Mouse (Mus musculus): ENCODE measurements around the gene Lrig2. TPM values are rescaled to one million over a fixed set of nuclear protein-coding genes. Genes with fewer than 3 reads are reported as not detected.

Gene Lrig2
- total RNA-seq, 2 experiments from 2014 or later: 33.4 to 33.5 TPM

DNA sequence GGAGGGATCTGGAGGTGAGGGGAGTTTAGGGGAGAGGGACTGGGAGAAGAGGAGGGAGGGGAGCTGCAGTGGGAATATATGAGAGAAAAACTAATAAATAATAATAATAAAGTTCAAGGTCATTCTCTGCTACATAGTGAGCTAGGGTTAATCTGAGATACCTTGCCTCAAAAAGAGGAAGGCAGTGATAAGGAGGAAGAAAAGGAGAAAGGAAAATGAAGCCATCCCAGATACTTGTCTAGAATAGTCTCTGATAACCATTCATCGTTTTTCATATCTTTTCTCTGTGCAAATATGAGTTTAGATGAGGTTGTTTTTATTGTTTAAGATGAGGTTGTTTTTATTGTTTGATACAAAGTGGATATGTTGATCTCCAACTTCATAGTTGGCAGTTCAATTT is 13.3 kb upstream of the Lrig2 start:
- Histone ChIP-seq H3K4me3 (no peak overlapping the region), H3K27ac (no peak overlapping the region)
- no peak for TF ChIP-seq CTCF (conservative IDR thresholded peaks at IDR 0.05)
- no peak for DNase-seq (ENCODE audit: low spot score in 2 of 2)

DNA sequence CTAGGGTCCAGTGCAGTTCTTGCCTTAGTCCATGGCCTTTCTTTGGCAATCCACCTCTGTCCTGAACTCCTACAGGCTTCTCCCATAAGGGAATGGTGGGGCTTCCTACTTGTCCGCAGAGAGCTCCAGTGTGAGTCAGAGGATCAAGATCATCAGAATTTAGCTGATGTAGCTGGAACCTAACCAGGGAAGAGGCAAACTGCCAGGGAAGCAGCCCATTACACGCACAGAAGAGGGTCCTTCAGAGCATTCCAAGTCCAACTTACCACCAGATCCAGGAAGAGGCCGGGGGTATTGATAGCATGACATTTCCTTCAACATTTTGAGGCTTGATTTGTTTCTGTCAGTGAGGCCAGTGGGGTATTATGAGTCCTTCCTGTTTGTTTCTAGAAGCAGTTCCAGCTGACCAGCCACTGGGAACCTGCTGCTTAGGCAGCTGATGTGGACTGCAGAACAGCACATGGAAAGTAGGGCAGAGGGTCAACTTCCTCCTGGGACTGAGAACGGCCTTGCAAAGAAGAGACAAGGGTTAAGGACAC is 11.7 kb upstream of the Lrig2 start:
- no peak for TF ChIP-seq CTCF (conservative IDR thresholded peaks at IDR 0.05)
- no peak for DNase-seq (ENCODE audit: low spot score in 2 of 2)
- H3K27ac ChIP-seq: 0 out of 2 replicates have a peak overlapping the region, but pooled peaks have one; percentile 28
- no peak overlapping the region for H3K4me3 ChIP-seq

DNA sequence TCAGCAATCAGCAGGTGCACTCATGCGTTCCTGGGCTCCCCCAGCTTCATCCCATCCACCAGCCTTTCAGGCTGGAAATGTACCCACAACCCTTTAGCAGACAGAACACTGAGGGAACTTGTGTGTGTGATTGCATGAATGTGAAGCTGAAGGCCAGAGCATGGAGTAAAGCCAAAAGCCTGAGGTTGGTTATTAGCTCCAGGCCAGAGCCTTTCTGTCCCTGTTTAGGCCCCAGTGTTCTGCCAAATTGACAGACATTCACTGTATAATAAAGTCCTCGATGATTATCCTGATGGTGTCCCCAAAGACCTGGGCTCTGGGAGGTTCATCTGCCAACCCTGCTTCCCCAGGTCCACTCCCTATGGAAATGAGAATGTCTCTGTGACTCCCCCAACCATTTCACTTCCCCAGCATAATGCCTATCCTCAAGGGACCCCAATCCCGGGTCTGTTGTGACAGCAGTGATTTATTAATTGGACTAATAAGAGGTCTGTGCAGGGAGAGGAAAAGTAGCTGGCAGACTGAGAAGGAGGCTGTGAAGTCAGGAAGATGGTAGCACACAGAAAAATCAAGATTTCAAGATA is 9.7 kb upstream of the Lrig2 start:
- TF ChIP-seq CTCF (conservative IDR thresholded peaks at IDR 0.05): no peak
- H3K4me3 ChIP-seq: no peak overlapping the region
- no peak overlapping the region for H3K27ac ChIP-seq
- no peak for DNase-seq (ENCODE audit: low spot score in 2 of 2)

DNA sequence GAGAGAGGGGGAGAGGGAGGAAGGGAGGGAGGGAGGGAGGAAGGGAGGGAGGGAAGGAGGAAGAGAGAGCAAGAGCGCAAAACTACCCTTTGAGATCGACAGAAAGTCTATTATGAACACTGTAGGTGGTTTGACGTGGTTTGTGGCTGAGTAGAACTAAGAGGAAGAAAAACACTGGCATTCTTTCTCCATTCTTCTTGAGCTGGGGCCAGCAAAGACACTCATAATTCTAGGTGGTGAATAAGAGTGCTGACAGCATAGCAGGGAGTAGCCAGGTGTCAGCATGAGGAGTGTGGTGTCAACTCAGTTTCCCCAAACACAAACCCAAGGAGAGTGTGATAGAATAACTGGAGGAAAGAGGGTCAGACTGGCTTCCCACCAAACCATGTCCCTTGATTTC is 8.8 kb upstream of the Lrig2 start:
- no peak overlapping the region for H3K4me3 ChIP-seq
- TF ChIP-seq CTCF (conservative IDR thresholded peaks at IDR 0.05): no peak
- no peak for DNase-seq (ENCODE audit: low spot score in 2 of 2)
- H3K27ac ChIP-seq: no peak overlapping the region

DNA sequence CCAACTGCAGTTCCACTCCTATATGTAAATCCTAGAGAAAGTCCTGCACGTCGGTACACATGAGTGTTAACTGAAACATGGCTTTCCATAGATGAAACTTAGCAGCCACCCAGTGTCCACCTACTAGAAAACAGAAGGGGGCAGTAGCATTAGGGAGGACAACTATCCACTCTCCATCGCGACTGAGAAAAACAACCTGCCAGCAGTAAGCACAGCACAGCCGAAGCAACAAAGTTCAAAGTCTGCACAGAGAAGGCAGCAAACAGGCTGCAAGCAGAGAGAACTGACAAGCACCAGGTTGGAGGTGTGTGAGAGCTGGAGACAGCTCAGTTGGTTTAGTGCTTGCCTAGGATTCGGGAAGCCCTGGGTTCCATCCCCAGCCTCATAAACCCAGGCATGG is 7.2 kb upstream of the Lrig2 start:
- H3K4me3 ChIP-seq: no peak overlapping the region
- peak; percentile 49 for TF ChIP-seq CTCF (conservative IDR thresholded peaks at IDR 0.05)
- no peak overlapping the region for H3K27ac ChIP-seq
- DNase-seq (ENCODE audit: low spot score in 2 of 2): no peak

DNA sequence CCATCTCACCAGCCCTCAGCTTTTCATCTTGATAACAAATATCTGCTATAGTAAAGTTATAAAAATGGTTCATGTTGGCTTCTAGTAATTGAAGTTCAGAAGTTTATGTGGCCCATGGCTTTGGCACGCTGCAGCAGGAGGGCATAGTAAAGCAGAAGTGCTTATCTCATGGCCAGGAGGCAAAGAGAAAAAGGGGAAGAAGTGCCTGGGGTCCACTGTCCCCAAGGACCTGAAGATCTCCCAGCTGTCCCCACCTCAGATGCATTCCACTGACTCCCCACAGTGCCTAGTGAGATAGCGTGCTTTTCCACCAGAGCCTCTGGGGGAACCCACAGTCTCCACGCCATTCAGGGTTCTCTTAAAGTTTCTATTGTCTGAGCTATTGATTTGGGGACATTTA is 6.7 kb upstream of the Lrig2 start:
- TF ChIP-seq CTCF (conservative IDR thresholded peaks at IDR 0.05): no peak
- Histone ChIP-seq H3K27ac (no peak overlapping the region), H3K4me3 (no peak overlapping the region)
- DNase-seq (ENCODE audit: low spot score in 2 of 2): no peak

DNA sequence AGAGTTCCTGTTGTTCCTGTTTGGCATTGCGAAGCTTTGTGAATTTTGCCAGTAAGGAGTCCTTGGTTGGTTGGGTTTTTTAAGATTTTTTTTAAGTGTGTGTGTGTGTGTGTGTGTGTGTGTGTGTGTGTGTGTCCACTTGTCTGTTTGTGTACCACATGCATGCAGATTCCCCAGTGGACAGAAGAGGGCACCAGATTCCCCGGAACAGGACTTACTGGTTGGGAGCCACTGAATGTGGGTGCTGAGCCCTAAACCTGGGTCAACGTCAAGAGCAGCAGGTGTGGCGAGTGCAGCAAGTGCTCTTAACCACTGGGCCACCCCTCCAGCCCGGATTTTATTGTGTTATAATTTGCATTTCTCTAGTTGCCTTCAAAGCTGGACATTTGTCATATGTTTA is 5.4 kb upstream of the Lrig2 start:
- no peak overlapping the region for H3K27ac ChIP-seq
- no peak for DNase-seq (ENCODE audit: low spot score in 2 of 2)
- peak; percentile 23 for TF ChIP-seq CTCF (conservative IDR thresholded peaks at IDR 0.05)
- no peak overlapping the region for H3K4me3 ChIP-seq

DNA sequence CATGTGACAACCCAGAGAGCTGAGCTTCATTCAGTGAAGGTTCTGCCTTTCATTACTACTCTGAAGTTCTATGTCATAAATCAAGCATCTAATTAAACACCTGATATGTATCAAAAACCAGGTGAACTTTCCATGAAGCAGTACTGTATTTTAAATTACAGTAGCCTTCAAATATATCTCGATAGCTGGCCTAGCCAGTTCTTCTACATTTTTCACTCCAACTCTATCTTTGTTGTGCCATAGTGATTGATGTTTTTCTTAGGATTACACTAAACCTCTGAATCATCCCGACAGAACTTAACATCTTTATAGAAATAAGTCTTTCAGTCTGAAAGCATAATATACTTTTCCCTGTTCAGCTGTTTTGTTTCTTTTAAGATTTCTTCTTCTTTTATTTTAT is 2.8 kb upstream of the Lrig2 start:
- TF ChIP-seq CTCF (conservative IDR thresholded peaks at IDR 0.05): no peak
- DNase-seq (ENCODE audit: low spot score in 2 of 2): no peak
- Histone ChIP-seq H3K4me3 (no peak overlapping the region), H3K27ac (no peak overlapping the region)

DNA sequence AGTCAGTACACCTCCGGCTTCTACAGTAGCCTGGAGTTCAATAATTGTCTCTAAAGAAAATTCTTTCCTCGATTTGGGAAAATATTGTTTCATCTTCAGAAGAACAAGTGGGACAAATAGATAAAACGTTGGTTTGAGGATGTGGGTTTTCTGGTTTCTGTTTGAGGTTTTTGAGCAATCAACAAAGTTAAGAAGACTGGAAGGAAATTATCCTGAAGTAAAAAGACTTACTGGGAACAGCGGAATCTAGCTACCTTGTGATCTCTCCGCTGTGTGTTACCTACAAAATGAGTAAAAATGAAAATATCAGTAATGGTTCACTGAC is 668 bp upstream of the Lrig2 start:
- TF ChIP-seq CTCF (conservative IDR thresholded peaks at IDR 0.05): no peak
- Histone ChIP-seq H3K27ac (peak overlapping the region; percentile 95), H3K4me3 (peak overlapping the region; percentile 96)
- no peak for DNase-seq (ENCODE audit: low spot score in 2 of 2)

DNA sequence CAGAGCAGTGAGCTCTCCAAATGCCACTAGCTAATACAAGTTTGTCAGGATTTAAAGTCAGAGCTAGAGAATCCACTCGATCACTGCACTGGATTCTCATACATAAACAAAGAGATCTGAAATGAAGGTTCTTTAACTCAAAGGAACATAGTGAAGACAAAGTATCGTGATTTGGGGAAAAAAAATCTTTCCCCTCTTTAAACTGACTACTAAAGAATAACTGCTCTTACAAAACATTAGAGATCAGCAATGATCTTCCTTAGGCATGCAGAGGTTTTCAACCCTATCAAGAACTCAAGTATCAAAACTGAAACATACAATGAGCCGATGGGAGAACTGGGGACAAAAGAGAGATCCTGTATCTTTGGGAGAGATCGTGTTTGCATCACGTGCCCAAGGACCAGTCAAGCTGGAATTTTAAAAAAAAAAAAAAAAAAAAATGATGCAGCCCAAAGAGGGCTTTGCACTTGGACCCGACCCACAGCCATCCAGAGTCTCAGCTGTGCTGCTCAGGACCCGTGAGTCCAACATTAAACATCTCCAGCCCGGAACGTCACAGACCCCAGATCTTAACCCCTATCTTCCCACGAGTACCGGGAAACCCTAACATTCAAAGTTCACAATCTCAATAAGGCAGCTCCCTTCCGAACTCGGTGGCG is 818 bp downstream of the Lrig2 start:
- Histone ChIP-seq H3K4me3 (peak overlapping the region; percentile 96), H3K27ac (peak overlapping the region; percentile 95)
- peak in 1 of 2 experiments; percentile 14 for DNase-seq (ENCODE audit: low spot score in 2 of 2)
- TF ChIP-seq CTCF (conservative IDR thresholded peaks at IDR 0.05): no peak

DNA sequence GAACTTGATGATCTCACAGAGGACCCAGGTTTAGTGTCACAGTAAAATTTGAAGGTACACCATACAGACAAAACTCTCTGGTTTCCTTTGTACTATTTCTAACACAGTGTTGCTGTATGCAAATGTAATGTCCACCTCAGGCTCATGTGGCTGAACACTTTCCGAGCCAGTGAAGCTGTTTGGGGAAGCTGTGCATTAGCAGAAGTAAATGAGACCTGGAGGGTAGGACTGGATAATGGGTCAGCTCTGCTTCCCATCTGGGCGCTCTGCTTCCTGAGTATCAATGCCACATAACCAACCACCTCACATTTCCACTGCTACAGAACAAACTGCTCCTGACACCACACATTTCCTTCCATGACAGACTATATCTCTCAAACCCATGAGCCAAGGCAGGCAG is 10.1 kb downstream of the Lrig2 start:
- no peak for DNase-seq (ENCODE audit: low spot score in 2 of 2)
- Histone ChIP-seq H3K4me3 (no peak overlapping the region), H3K27ac (no peak overlapping the region)
- no peak for TF ChIP-seq CTCF (conservative IDR thresholded peaks at IDR 0.05)

DNA sequence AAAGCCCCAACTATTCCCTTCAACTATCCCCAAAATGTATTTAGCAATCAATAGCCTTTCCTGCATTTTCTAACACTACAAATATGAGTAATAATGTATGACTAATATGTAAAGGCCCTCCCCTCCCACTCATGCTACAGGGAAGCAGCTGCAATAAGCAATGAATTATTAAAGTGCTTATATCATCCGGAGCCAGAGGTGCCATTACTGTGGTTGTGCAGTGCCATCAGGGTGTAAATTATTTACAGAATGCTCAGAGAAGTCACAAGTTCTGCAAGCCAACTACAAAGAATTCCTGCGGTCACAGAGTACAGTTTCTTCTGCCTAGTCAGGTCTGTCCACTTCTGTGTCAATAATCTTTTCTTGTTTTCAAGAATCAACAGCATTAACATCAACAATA is 10.8 kb downstream of the Lrig2 start:
- H3K4me3 ChIP-seq: no peak overlapping the region
- TF ChIP-seq CTCF (conservative IDR thresholded peaks at IDR 0.05): no peak
- DNase-seq (ENCODE audit: low spot score in 2 of 2): no peak
- no peak overlapping the region for H3K27ac ChIP-seq

DNA sequence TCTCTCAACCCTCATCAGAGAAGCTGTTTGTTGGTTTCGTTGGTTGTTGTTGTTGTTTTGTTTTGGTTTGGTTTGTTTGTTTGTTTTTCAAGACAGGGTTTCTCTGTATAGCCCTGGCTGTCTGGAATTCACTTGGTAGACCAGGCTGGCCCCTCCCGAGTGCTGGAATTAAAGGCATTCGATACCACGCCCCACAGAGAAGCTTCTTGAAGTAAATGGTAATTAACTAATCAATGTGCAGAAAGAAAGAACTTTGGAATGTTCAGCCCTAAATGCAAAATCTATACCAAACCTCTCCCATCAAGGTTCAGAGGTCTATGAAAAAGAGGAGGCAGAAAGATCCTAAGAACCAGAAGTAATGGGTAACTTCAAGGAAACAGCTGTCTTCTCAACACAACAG is 15.5 kb downstream of the Lrig2 start:
- H3K27ac ChIP-seq: no peak overlapping the region
- TF ChIP-seq CTCF (conservative IDR thresholded peaks at IDR 0.05): no peak
- no peak overlapping the region for H3K4me3 ChIP-seq
- DNase-seq (ENCODE audit: low spot score in 2 of 2): no peak

Measured in layer of hippocampus, adult 2 months (tissue).